Mouse (Mus musculus) c-Kit-positive CD71-negative TER-119-negative erythroid progenitor cells, embryonic 14.5 days (primary cell): ENCODE measurements around the gene Popdc3.
"Not testable (repeated sequence)": the region's sequence is repeated elsewhere in the genome, so short reads cannot be mapped to it uniquely, and the experiment has no call there.

Source experiments
- DNase-seq: peaks from one replicate; pipeline ENCODE4 v3.0.0-alpha.2; 2013; ENCODE audit warnings: low read depth

The Popdc3 gene

DNA sequence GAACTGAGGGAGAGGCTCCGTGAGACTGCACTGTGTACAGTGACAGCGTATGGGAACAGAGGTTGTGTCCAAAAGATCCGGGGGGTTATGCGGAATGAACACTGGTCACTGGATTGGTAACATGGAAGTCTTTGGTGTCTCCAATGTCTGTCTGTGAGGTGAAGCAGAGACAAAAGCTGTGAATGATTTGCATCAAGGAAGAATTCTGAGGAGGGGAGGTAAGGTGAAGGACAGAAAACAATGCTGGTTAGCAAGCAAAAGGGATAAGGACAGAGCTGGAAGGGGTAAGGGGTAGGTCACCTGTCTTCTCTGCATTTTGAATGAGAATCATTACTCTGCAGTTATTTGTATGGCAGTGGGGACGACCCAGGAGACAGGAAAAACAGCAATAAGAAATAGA, 16.6 kb downstream of the Popdc3 start:
- no peak for DNase-seq

DNA sequence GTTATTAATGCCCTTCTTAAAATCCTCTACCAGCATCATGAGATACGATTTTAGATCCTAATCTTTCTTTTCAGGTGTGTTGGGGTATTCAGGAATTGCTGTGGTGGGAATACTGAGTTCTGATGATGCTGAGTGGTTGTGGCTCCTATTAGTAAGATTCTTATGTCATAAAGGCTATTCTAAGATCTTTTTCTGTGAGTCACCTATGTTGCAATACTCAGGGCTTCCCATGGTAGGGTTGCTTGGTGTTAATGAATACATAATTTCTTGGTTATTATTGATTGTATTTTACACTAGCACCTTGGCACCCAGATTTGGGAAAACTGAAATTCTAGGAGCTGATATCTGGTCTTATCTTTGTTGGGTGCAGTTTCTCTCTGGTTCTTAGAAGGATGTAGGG, 26.7 kb downstream of the Popdc3 start:
- no peak for DNase-seq

DNA sequence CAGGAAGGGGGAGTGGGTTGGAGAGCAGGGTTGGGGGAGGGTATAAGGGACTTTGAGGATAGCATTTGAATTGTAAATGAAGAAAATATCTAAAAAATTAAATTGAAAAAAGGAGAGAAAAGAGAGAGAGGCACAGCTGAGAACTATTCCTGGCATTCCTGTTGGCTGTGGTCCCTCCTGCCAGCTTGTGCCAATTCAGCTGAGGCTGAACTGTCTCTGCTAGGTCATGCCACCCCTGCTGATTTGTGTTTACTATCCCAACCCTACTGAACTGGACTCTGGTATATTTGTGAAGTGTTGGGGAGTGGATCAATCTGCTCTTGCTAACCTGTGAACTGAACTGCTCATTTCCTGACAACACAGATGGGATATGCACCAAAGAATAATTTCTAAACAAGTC, 32.3 kb downstream of the Popdc3 start:
- DNase-seq, result no peak

DNA sequence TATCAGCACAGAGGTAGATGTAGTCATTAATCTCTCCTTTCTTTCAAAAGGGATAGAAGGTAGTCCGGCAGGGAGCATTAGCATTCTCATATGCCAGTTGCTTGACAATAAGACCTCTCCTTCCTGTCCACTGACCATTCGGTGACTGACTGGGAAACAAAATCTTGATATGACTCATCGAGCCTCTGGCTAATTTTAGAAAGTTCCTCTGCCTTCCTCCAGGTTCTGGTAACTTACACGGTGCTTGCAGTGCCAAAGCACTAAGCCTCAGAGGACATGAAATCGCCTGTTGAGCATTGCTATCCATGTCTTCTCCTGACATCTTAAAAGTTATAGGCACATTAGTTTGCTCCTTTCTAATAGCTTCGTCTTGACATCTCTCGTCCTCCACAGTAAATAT, 38.8 kb downstream of the Popdc3 start:
- no peak for DNase-seq

DNA sequence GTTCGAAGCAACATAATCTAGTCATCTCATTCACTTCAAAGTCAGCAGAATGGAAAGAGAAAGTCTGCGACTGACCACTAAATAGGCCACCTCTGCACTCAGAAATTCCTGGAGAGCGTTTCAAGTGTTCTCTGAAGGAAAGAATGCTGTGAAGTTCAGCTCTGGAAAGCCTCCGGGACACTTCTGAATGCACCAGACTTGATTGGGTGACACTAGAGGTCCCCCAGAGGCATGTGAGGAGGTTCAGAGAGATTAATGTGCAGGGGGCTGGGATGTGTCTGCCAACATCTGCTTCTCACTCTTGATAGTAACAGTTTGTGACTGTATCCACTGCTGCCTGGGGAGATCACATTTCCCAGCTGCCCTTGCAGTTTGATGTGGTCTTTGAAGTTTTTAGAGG, 52.1 kb downstream of the Popdc3 start:
- DNase-seq, result no peak

DNA sequence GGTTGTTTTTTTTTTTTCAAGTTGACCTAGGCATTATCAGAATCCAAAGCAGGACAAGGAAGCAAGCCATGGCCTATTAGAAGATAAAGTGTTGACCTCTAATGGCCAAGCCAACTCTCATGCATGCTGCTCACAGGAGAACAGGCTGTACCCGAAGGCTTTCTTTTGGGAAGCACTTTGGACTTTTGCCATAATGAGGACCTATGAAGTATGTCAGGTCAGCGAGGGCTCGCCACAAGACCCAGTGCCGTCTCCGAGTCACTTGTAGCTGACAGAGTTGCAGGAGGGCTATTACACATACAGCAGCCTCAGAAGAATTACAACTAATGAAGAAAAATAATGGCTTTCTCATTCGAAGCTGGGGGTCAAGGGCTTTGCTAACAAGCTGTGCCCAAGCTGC, 55.5 kb downstream of the Popdc3 start:
- no peak for DNase-seq

DNA sequence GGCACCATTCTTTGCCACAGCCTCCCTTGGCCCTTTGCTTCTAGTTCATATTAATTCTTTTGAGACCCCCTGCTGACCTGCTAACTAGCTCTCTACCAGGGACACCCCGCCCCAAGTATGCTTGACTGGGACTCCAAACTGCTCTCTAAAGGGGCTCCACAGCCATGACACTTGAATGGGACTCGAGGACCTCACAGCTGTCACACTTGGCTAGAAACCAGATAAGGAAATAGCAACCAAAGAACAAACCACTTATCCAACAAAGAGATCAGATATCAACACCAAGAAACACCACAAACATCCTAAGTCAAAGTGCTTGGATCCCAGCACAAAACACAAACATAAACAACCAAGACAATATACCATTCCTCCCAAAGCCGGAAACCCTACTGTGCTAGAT, 58.4 kb downstream of the Popdc3 start:
- DNase-seq, result no peak

DNA sequence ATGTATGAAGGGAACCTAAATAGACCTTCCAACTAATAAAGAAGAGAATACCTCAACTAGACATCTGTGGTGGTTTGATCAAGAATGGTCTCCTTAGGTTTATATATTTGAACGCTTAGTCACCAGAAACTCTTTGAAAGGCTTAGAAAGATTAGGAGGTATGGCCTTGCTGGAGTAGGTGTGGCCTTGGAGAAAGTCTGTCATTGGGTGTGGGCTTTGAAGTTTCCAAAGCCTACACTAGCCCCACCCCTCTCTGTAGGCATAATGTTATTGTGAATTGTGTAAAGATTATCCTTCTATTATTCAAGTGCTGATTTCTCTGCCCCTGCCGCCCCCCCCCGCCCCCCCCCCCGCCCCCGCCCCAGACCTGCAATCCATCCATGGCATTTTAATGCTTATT, 59.6 kb downstream of the Popdc3 start:
- DNase-seq, result no peak

DNA sequence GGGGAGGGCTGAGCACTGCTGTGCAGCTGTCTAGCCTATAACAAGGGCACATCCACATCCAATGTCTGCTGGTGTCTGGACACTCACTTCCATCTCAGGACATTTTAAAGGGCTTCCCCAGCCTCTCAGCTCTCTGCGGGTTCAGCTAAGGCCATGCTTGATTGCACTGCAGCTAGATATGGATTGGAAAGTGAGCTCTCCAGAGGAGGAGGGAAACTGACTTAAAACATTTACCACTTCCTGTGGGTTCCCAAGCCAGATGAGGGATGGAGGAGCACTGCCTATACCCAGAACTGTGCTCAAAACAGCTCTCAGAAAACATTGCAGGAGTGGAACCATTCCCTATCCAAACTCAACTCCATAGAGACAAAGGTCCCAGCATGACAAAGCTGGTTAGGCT, 82.6 kb downstream of the Popdc3 start:
- DNase-seq, result no peak

DNA sequence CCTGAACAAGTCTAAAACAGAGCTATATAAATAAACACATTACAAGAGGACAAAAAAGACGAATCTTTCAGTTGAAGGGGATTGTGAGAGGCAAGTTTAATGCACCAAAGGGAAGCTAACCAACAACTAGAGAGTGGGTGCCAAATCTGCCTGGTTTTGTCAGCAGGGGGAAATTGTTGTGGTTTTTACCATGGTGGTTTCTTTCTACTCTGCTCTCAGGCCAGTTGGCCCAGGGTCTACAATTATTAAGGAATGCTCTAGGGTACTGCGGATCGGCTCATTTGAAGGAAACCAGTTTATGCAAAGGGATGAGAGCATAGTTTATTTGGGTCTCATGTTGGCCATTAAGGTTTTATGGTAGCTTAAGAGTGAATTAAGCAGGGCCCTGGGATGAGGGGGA, 84.2 kb downstream of the Popdc3 start:
- no peak for DNase-seq

DNA sequence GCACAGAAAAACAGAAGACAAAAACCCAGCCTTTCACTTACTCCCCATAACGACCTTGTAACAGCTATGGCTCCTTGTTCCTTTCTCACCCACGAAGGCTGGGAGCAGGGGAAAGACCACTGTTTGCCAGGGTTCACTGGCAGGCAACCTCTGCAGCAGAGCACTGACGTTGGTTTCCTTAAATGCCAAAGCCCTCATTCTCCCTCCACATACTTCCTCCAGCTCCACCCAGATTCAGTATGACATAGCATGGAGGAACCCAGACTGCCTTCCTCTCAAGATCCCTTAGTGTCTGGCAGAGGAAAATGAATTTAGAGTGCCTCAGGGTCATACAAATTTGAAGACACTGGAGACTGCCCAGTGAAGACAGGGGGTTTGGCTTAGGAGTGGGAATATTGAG, 98.6 kb downstream of the Popdc3 start:
- DNase-seq, result no peak

DNA sequence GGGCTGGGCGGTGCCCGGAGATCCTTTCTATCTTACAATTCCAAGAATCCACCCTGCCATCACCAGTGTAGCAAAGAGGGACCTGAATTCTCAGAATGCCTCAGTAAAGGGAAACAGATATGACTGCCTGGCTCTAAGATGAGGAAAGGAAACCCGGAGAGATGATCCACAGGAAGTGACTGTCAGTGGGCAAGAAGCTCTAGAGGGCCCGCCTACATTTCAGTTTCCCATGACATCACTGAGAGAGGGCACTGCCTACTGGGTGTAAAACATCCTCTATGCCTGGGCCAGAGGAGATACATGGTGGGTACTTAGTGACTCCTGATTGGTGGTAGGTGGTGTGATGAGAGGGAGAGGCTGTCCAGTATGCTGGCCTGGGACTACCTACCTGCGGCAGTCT, 99.1 kb downstream of the Popdc3 start:
- no peak for DNase-seq

DNA sequence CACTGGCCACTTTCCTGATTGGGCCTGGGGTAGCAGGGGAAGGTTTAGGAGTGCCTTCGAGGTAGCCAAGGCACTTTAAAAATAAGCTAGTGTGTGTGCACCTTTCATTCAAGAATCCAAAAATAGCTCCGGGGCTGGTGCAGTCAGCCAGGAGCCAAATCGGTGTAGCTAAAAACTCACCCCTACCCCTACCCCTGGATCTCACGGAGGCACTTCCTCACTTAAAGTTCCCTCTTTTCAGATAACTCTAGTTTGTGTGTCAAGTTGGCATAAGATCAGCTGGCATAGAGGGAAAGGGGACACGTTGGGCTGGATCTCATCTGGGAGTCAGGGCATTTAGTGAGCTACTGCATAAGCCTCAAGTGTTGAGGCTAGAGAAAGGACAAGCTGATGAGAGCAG, 107.8 kb downstream of the Popdc3 start:
- DNase-seq, result no peak

DNA sequence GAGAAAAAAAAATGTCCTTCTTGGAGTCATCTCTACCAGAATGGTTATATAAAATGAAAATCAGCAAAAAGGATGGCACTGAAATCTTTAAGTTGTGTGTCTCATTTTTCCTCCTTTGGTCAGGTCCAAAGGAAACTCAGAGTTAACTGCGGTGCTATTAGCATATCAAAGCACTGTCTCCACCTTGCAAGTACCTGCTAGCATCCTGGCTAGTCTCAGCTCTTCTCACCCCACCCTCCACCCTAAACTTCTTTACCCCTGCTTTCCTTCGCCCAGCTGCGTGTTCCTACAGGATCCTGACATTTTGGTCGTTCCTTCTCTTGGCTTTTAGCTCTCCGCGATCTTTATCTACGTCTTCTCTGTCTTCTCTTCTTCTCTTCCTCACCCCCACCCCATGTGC, 110.5 kb downstream of the Popdc3 start:
- DNase-seq, result no peak

DNA sequence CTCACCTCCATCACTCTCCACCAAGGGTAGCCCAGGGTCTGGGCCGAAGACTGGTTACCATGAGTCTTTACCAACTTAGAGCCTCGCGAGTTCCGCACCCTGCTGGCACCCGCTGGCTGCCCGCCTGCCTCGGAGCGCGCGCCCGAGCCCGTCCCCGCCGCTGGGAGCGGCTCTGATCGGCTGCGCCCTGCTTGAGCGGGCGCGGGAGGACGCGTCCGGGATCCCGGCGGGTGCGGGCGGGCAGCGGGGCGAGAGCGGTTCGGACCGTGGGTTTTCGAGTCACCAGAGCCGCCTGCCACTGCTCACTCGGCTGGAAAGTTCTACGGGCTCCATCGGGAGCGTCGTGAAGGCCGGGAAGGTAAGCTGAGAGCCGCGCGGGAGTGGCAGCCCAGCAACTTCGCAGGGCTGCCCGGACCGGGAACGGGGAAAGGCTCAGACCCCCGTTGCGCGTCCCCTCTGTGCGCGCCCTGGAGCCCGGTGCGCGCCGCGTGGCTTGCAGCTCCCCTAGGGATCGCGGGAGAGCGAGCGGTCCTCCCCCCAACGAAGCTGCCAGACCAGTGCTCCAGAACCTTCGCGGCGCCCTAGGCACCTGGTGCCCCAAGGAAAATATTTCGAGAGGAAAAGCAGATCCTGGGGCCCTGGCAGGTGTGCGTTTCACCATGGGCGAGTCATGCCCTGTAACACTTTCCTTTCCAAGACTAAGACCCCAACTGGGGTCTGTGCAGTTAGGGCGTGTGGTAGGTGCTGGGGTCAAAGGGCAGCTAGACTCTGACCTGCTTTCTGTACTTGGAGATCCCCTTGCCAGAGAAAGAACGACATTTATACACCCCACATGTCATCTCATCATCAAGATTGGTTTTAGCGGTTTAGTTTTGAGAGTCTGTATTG, 111.6 kb downstream of the Popdc3 start:
- no peak for DNase-seq

DNA sequence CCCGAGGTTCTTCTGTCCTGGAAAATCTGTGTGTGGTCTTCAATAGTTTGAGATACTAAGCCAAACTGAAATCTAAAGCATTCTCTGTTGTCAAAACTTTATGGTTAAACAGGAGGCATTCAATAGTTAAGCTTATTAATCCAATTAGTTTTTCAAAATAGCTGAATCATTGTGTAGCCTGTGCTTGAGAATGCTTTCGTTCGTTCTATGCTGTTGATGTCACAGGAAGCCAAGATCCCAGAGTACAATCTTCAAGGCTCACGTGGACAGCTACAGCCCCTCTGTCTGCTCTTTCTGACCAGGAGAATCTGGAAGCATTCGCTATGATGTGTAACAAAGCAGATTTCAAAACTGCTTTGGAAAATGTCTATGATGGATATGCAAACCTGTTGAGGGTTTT, 112.7 kb downstream of the Popdc3 start:
- DNase-seq, result no peak

DNA sequence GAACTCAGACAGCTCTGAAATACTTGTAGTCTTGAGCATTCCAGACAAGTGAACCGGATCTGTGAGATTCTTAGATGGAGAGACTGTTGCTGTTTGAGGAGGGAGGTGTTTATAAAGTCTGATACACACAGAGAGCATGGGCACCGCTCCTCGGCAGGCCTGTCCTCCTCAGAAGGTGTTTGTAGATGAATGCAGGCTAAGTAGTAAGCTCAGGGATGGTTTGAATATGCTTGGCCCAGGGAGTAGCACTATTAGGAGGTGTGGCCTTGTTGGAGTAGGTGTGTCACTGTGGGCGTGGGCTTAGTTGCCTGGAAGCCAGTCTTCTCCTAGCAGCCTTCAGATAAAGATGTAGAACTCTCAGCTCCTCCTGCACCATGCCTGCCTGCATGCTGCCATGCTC, 114.3 kb downstream of the Popdc3 start:
- DNase-seq, result not testable (repeated sequence)

DNA sequence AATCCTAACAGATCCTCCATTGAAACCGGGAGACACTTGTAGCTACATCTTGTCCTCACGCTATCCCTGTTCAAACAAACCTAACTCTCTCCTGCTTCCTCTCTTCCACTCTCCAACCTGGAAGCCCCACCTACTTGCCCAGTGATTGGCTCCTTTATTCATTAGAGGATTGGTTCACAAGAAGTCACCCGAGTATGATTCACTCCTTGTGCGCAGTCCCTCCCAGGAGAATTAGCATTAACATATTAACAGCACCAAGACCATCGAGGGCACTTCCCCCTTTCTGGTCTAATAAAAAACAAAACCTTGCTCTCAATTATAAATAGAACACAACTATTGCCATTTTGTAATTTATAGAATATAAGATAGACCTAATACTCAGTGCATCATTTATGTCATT, 117.2 kb downstream of the Popdc3 start:
- DNase-seq, result no peak

DNA sequence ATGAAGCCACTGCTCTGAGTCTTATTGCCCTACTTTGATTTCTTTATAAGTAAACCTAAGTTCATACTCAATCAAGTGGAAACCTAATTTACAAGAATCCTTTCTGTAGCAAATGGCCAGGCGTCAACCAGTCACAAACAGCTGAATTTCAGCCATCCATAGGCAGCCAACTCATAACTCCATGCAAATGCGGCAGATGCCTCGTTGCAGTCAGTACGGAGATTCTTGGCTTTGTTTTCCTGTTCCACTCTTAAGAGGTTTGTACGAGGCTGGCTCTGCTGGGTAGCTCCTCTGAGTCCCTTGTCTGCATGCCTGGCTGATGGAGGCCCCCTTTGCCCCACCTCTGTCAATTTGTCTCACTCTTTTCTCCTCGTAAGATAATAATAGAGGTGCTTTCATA, 120.6 kb downstream of the Popdc3 start:
- no peak for DNase-seq

DNA sequence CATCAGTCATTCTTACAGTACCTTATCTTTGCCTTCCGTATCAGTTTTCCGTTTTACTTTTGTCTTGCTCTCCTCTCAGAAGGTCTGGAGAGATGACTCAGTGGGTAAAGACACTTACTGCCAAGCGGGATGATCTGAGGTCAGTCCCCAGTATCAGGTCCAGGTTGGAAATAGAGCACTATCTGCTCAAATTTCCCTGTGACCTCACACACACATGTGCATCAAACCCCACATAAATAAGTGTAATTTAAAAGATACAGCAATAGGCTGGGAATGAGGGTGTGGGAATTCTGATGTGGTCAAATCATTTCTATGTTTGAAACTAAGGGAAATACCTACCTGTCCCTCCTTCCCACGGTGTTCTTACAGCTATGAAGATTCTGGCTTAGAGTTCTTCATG, 121.6 kb downstream of the Popdc3 start:
- DNase-seq, result no peak

DNA sequence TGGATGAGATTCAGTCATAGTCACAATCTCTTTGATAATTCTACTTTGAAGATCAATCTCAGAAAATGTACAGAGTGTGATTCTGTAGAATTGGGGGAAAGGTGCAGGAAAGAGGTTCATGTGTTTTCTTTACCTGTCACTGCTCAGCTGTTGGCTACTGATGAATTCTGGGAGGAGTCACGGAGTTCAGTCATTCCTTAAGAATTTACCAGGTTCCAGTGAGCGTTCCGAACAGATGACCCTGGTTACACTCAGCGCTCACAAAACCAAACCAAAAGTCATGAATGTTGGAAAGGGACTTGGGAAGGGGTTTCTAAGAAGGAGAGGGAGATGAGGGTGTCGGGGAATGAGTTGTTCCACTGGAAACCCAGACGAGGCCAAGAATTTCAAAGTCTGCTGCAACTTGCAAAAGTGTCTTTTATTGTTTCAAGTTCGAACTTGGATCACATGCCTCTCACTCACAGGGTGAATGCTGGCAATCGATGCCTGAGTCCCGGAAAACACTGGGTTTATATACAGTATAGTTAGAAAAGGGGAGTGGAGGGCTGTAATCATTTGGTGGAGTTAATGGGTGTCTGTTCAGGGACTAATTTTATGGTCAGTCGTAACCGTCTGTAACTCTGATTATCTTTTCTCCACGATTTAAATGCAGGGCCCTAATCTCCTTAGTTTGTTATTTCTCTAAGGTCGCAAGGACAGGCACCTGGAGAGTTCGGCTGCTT, 125.6 kb downstream of the Popdc3 start:
- no peak for DNase-seq

DNA sequence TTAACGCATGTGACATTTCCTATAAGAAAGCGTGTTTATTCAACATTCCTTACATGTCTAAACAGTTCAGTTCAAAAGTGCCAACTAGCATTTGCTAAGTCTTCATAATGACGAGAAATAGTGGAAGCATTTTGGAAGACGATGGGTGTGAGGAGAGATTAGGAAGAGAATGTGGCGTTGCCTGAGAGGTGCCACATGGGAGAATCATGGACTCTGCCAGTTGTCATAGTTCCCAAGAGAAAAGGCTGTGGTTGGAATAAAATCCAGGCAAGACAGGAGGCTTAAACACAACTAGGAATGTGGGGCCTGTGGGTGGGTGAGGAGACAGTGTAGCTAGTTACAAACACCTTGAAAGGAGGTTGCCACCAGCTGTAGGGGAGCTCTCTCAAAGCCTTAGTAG, 127.3 kb downstream of the Popdc3 start:
- DNase-seq, result no peak

DNA sequence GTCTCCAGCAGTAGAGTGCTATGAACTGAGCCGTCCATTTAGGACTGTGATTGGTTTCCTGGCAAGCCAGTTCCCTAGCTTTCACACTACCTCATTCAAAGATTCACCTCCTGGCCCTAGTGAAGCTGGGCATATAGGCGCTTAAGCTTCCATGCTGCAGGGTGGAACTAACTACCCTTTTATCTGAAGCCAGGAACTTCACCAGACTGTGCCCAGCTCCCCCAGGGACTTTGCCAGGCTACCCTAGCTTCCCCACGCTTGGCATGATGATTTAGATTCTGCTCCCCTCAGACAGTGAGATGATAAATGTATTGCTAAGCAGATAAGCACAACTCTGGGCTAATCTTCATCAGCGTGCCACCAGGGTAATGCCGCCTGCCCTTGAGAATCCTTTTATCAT, 133.2 kb downstream of the Popdc3 start:
- no peak for DNase-seq

DNA sequence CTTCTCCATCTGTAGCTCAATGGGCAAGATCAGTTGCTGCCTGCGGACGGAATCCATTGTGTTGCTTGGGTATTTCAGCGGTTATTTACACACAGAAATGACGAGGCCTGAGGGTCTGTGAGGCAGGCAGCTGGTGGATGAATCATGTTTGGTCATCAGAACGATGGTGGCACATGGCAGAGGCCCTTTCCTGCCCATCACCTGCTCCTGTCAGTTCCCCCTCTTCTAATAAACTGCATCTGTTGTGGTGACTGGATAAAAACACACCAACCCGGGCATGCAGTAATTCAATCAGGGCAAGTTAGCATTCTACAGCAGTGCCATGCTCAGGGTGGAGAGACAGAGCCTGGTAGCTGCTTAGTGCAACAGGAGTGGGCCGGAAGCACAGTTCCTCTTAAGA, 133.7 kb downstream of the Popdc3 start:
- no peak for DNase-seq
